Mouse (Mus musculus) right cerebral cortex, postnatal 14 days (tissue): ENCODE measurements around the gene Rap1gap.

ENCODE experiments used
- DNase-seq: peaks from one replicate; pipeline ENCODE4 v3.0.0; 2022

Gene Rap1gap

DNA sequence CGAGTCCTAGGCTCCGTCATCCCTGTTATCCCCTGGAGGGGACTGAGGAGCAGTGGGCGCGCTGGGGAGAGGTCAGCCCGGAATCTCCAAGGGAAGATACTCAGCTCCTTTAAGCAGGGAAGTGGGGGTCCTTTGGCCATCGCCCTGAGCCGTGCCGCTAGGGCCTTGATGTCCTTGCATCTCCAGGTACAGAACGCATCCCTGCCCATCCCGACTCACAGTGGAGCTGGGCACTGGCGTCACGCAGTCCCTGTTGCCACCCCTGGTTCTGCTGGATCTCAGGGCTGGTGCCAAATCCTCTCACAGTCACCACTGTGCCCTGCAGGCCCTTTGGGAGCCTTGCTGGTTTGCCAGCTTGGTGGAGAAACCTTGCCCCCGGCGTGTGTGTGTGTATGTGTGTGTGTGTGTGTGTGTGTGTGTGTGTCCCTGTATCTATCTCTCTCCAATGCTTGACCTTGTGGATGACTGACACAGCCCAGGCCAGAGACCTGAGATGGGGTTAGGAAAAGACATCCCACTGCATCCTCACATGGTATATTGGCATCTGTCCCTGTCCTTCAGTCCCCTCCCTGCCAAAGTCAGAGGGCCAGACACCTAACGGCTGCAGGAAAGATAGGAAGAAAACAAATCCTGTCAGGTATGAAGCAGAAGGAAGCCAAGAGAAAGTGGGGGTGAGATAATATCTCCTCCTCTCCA lies 602 bp downstream of the Rap1gap start:
- peak; percentile 45 for DNase-seq

DNA sequence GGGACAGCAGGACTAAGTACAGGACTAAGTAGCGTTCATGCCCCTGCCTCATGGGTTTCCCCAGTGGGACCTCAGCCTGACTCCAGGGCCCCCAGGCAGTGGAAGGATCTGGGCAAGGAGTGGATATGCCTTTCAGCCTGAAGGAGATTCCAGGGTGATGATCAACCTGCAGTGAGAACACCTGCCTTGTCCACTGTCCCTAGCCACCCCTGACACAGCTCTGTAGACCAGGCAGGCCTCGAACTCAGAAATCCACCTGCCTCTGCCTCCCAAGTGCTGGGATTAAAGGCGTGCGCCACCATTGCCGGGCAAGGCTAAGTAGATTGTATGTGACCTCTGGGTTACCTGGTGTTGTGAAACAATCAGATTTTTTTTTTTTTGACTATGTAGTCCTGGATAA lies 1.3 kb downstream of the Rap1gap start:
- DNase-seq = no peak

- no peak for DNase-seq
These were observed 1.9 kb downstream of the Rap1gap start for GRCm38 (mm10) chr4:137666283-137666957.

- no peak for DNase-seq
These were observed 2.4 kb downstream of the Rap1gap start for GRCm38 (mm10) chr4:137666958-137667345.

GRCm38 (mm10) chr4:137667747-137668146 lies 3.2 kb downstream of the Rap1gap start:
- no peak for DNase-seq

- DNase-seq = no peak
These were observed 7.4 kb downstream of the Rap1gap start for GRCm38 (mm10) chr4:137671711-137672500.

DNA sequence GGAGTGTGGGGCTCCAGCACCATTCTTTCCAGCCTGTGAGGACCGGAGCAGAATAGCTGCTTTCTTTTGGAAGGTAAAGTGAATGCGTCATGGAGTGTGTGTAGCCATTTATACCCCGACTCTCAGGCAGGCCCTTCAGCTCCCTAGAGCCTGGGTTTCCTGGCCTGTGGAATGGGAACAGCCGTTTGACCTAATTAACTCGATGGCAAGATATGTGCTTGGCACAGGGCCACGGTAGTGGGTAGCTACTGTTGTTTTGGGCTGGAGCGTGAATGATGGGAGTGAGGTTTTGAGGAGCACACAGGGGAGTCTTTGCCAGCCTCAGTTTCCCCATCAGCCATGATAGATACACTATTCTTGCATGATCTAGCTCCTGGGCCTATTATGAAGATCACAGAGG lies 11.0 kb downstream of the Rap1gap start:
- DNase-seq = no peak

- DNase-seq = peak; percentile 80
These were observed 11.5 kb downstream of the Rap1gap start for GRCm38 (mm10) chr4:137676057-137676456.

GRCm38 (mm10) chr4:137676700-137677484 lies 12.4 kb downstream of the Rap1gap start:
- DNase-seq = no peak

DNA sequence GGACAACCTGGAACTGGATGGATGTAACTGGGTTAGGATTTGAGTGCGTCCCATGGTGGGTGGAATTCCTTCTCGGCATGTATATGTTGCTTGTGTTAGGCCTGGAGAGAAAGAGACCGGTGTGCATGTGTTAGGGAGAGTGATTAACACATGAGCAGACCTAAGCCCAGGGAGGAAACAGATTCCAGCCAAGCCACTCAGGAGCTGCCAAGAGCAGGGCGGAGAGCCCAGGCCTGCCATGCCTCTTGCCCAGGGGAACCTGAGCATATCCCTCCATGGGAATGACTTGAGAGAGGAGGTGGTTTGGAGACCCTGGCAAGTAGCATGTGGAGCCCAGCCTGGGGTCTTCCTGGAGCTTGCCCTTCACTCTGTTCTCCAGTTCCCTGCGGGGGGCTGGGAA lies 13.4 kb downstream of the Rap1gap start:
- no peak for DNase-seq

DNA sequence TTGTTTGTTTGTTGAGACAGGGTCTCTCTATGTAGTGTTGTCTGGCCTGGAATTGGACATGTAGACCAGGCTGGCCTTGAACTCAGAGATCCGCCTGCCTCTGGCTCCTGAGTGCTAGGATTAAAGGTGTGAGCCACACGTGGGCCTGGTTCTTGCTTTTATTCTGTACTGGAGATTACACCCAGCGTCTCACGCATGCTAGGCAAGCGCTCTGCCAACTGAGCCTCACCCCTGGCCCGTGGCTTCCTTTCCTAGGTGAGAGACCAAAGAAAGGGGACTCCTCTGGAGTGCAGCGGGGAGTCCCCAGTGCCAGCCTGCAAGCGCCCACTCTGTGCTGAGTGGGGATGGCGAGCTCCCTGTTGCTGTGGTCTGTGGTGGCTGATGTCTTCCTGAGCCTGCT lies 14.0 kb downstream of the Rap1gap start:
- no peak for DNase-seq

- peak; percentile 47 for DNase-seq
These were observed 15.5 kb downstream of the Rap1gap start for GRCm38 (mm10) chr4:137679979-137680550.

GRCm38 (mm10) chr4:137680721-137681120 lies 16.2 kb downstream of the Rap1gap start:
- no peak for DNase-seq

GRCm38 (mm10) chr4:137681408-137682104 lies 17.0 kb downstream of the Rap1gap start:
- peak; percentile 71 for DNase-seq

DNA sequence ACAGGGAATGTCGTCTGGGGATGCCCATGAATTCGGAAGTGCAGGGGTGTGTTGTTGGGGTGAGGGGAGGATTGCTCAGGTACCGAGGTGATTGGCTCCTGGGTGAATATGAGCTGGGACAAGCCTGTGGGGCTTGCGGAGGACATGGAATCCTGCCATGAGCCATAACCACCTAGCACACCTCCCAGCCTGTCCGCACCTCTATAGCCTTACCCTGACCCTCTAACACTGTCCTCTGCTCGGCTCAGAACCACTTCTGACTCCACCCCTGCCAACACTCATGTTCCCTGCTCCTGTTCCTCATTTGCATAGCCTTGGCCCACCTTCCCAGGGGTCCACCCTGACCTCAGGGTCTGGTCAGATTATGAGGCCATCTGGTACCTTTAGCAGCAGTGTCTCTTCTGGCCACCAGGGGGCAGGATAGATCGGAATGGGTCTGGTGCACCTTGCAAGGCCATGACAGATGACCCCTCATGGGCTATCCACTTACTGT lies 18.5 kb downstream of the Rap1gap start:
- no peak for DNase-seq

GRCm38 (mm10) chr4:137684830-137685343 lies 20.4 kb downstream of the Rap1gap start:
- DNase-seq = no peak

- DNase-seq = no peak
These were observed 21.8 kb downstream of the Rap1gap start for GRCm38 (mm10) chr4:137686303-137686702.

DNA sequence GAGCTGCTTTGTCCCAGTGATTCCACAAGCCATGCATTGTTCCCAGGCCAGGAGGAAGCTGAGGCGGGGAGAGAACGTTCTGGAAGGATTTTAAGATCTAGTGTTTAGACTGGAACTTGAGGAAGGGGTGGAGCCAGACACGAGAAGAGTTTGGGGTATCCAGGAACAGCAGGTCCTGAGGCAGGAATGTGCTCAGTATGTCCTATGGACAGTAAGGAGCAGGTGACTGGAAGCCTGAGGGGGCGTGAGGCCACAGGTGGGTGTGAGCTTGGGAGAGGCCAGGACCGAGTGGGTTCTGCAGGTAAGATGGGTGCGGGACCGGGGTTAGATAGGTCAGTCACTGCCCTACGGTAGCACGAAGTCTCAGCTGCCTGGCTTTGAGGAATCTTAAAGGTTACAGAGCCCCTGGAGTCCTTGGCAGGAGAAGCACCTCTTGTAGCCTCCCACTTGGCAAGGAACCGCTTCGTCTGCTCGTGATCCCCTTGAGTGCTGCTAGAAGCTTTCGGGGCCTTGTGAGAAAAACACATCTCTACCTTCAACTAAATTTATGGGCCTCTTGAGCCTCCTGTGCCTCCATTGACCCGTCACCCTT lies 22.8 kb downstream of the Rap1gap start:
- DNase-seq = no peak

- no peak for DNase-seq
These were observed 27.8 kb downstream of the Rap1gap start for GRCm38 (mm10) chr4:137692107-137692902.

- DNase-seq = no peak
These were observed 30.8 kb downstream of the Rap1gap start for GRCm38 (mm10) chr4:137695300-137695699.
